Mouse (Mus musculus) embryonic facial prominence, embryonic 13.5 days (tissue): ENCODE results near the gene Gm11595. TPM values are rescaled to one million over a fixed set of nuclear protein-coding genes. Genes with fewer than 3 reads are reported as not detected.
"Not testable (repeated sequence)": the region's sequence is repeated elsewhere in the genome, so short reads cannot be mapped to it uniquely, and the experiment has no call there.

ENCODE experiments used
- ATAC-seq: fragments of 200-750 bp; cut with Nextera tagmentation; 2 replicates; pipeline ENCODE4 v1.8.0; 2017; ENCODE audit warnings: low read depth; ENCODE audit not compliant: insufficient number of reproducible peaks, insufficient read depth, low FRiP score, low TSS enrichment
- H3K27ac ChIP-seq: fragments of 300-500 bp; sonication (generic); 2 replicates; pipeline ENCODE4 v1.5.1; 2015; ENCODE audit warnings: moderate library complexity, mild to moderate bottlenecking, inconsistent platforms
- H3K27me3 ChIP-seq: fragments of 300-500 bp; sonication (generic); 2 replicates; pipeline ENCODE4 v1.6.1; 2015; ENCODE audit warnings: mild to moderate bottlenecking, inconsistent platforms
- H3K36me3 ChIP-seq: fragments of 300-500 bp; sonication (generic); 2 replicates; pipeline ENCODE4 v1.6.1; 2015; ENCODE audit warnings: mild to moderate bottlenecking, inconsistent platforms
- H3K4me1 ChIP-seq: fragments of 300-500 bp; sonication (generic); 2 replicates; pipeline ENCODE4 v1.6.1; 2015; ENCODE audit warnings: inconsistent platforms
- H3K4me2 ChIP-seq: fragments of 300-500 bp; sonication (generic); 2 replicates; pipeline ENCODE4 v1.6.1; 2015; ENCODE audit warnings: moderate library complexity, mild to moderate bottlenecking, inconsistent platforms
- H3K4me3 ChIP-seq: fragments of 300-500 bp; sonication (generic); 2 replicates; pipeline ENCODE4 v1.5.1; 2015; ENCODE audit warnings: mild to moderate bottlenecking, inconsistent platforms
- H3K9ac ChIP-seq: fragments of 300-500 bp; sonication (generic); 2 replicates; pipeline ENCODE4 v1.6.1; 2015; ENCODE audit warnings: mild to moderate bottlenecking, inconsistent platforms
- H3K9me3 ChIP-seq: fragments of 300-500 bp; sonication (generic); 2 replicates; pipeline ENCODE4 v1.6.1; 2016; ENCODE audit warnings: inconsistent platforms
- WGBS: fragments of 180-500 bp; shearing (Covaris S2); methylation state at CpG from one replicate; pipeline ENCODE4 v1.1.7; 2015; ENCODE audit warnings: mixed read lengths; 5-methylcytosine and 5-hydroxymethylcytosine counted together
- polyA plus RNA-seq: library from polyadenylated mRNA; unstranded; fragments of >200 nt; fragmentation: Nextera tagmentation; extraction: Ambion mirVana; gene quantifications from 2 replicates; pipeline ENCODE4 v1.2.1, GENCODE M21; 2015

Gene Gm11595
- polyA plus RNA-seq: not detected in 2 replicates

- not testable (repeated sequence) for H3K9ac ChIP-seq
Measured at GRCm38 (mm10) chr11:99772813-99773212, at the start of gene Gm11595. Gene Gm11595 (minus strand): TSS chr11:99772913.

GRCm38 (mm10) chr11:99815566-99815965, 42.9 kb upstream of the Gm11595 start, which contains the start of gene Gm11564:
Gene Gm11564 (minus strand): TSS chr11:99815666.
- not testable (repeated sequence) for ATAC-seq, H3K4me2 ChIP-seq, H3K9ac ChIP-seq, H3K27me3 ChIP-seq, H3K36me3 ChIP-seq, H3K9me3 ChIP-seq, H3K4me1 ChIP-seq, H3K27ac ChIP-seq, H3K4me3 ChIP-seq
- 73% methylated on average over 2 of the region's 2 CpGs for WGBS

More at GRCm38 (mm10) chr11:99772813-99773212, at the start of gene Gm11595:
- not testable (repeated sequence) for H3K9me3 ChIP-seq, H3K27ac ChIP-seq, H3K36me3 ChIP-seq, H3K27me3 ChIP-seq, H3K4me3 ChIP-seq, H3K4me1 ChIP-seq, ATAC-seq, H3K4me2 ChIP-seq

- H3K27me3 ChIP-seq, ATAC-seq, H3K9ac ChIP-seq, H3K4me2 ChIP-seq, H3K9me3 ChIP-seq, H3K4me3 ChIP-seq, H3K4me1 ChIP-seq, H3K36me3 ChIP-seq, H3K27ac ChIP-seq: not testable (repeated sequence)
Measured at GRCm38 (mm10) chr11:99809792-99810191, 37.1 kb upstream of the Gm11595 start, which contains the start of gene Krtap4-13. Gene Krtap4-13 (minus strand): TSS chr11:99809892.

- not testable (repeated sequence) for H3K4me1 ChIP-seq, H3K4me3 ChIP-seq, H3K4me2 ChIP-seq, H3K9ac ChIP-seq, H3K27ac ChIP-seq, H3K9me3 ChIP-seq, ATAC-seq, H3K27me3 ChIP-seq, H3K36me3 ChIP-seq
- WGBS: no CpG with 5 or more reads among the region's 1 CpGs
Measured at GRCm38 (mm10) chr11:99804346-99804745, 31.6 kb upstream of the Gm11595 start, which contains the start of gene Gm11554. Gene Gm11554 (minus strand): TSS chr11:99804446.

- H3K4me1 ChIP-seq, H3K4me2 ChIP-seq, H3K9ac ChIP-seq, ATAC-seq, H3K27me3 ChIP-seq, H3K4me3 ChIP-seq, H3K36me3 ChIP-seq, H3K27ac ChIP-seq, H3K9me3 ChIP-seq: not testable (repeated sequence)
- WGBS: no CpG with 5 or more reads among the region's 1 CpGs
Measured at GRCm38 (mm10) chr11:99798832-99799231, 26.1 kb upstream of the Gm11595 start, which contains the start of gene Gm11569. Gene Gm11569 (minus strand): TSS chr11:99798932.

GRCm38 (mm10) chr11:99793367-99793766, 20.7 kb upstream of the Gm11595 start, which contains the start of gene Gm11596:
Gene Gm11596 (minus strand): TSS chr11:99793467.
- Histone ChIP-seq H3K9me3 (no peaks in the 10 kb centered on the region), H3K27ac (no peak within 1 kb of the TSS), H3K4me3 (no peak within 1 kb of the TSS), H3K9ac (no peak within 1 kb of the TSS), H3K4me1 (no peaks in the 10 kb centered on the region), H3K36me3 (no peaks in the 10 kb centered on the region), H3K4me2 (no peak within 1 kb of the TSS), H3K27me3 (no peaks in the 10 kb centered on the region)
- 70% methylated on average over 2 of the region's 2 CpGs for WGBS
- no peak for ATAC-seq

- H3K27me3 ChIP-seq, ATAC-seq, H3K9ac ChIP-seq, H3K27ac ChIP-seq, H3K36me3 ChIP-seq, H3K4me1 ChIP-seq, H3K9me3 ChIP-seq, H3K4me2 ChIP-seq, H3K4me3 ChIP-seq: not testable (repeated sequence)
Measured at GRCm38 (mm10) chr11:99784900-99785299, 12.2 kb upstream of the Gm11595 start, which contains the start of gene Krtap4-9. Gene Krtap4-9 (plus strand): TSS chr11:99785200.

- no peak within 1 kb of the TSS for H3K4me2 ChIP-seq
- H3K9ac ChIP-seq: no peak within 1 kb of the TSS
- WGBS: 97% methylated on average over 2 of the region's 2 CpGs
- no peaks in the 10 kb centered on the region for H3K9me3 ChIP-seq
- H3K27me3 ChIP-seq: no peaks in the 10 kb centered on the region
- H3K4me3 ChIP-seq: no peak within 1 kb of the TSS
- no peak for ATAC-seq
- H3K27ac ChIP-seq: no peak within 1 kb of the TSS
- no peaks in the 10 kb centered on the region for H3K36me3 ChIP-seq
- no peaks in the 10 kb centered on the region for H3K4me1 ChIP-seq
Measured at GRCm38 (mm10) chr11:99780604-99781003, 7.9 kb upstream of the Gm11595 start, which contains the start of gene Krtap4-8. Gene Krtap4-8 (minus strand): TSS chr11:99780704.

GRCm38 (mm10) chr11:99778401-99778800, 5.7 kb upstream of the Gm11595 start:
- WGBS: 59% methylated on average over 7 of the region's 7 CpGs
- H3K27ac ChIP-seq: no peak overlapping the region
- no peak for ATAC-seq
- no peak overlapping the region for H3K4me2 ChIP-seq
- no peak overlapping the region for H3K4me3 ChIP-seq
- no peaks in the 10 kb centered on the region for H3K27me3 ChIP-seq
- H3K9ac ChIP-seq: no peak overlapping the region
- no peaks in the 10 kb centered on the region for H3K9me3 ChIP-seq
- no peaks in the 10 kb centered on the region for H3K36me3 ChIP-seq
- no peaks in the 10 kb centered on the region for H3K4me1 ChIP-seq

GRCm38 (mm10) chr11:99768410-99768809, 4.3 kb downstream of the Gm11595 start:
- Histone ChIP-seq H3K4me2 (no peak overlapping the region), H3K36me3 (no peaks in the 10 kb centered on the region), H3K9me3 (no peaks in the 10 kb centered on the region), H3K4me1 (no peaks in the 10 kb centered on the region), H3K4me3 (no peak overlapping the region), H3K27me3 (no peaks in the 10 kb centered on the region), H3K27ac (no peak overlapping the region), H3K9ac (no peak overlapping the region)
- WGBS: 51% methylated on average over 2 of the region's 2 CpGs
- no peak for ATAC-seq

- no peak for ATAC-seq
- no peak overlapping the region for H3K27ac ChIP-seq
- 93% methylated on average over 1 of the region's 1 CpGs for WGBS
- H3K9me3 ChIP-seq: no peaks in the 10 kb centered on the region
- no peak overlapping the region for H3K4me2 ChIP-seq
- H3K4me1 ChIP-seq: no peaks in the 10 kb centered on the region
- no peak overlapping the region for H3K4me3 ChIP-seq
- no peaks in the 10 kb centered on the region for H3K27me3 ChIP-seq
- H3K36me3 ChIP-seq: no peaks in the 10 kb centered on the region
- H3K9ac ChIP-seq: no peak overlapping the region
Measured at GRCm38 (mm10) chr11:99758877-99759276, 13.8 kb downstream of the Gm11595 start.

GRCm38 (mm10) chr11:99743985-99744384, 28.7 kb downstream of the Gm11595 start:
- Histone ChIP-seq H3K36me3 (no peaks in the 10 kb centered on the region), H3K4me3 (no peak overlapping the region), H3K9ac (no peak overlapping the region), H3K9me3 (no peaks in the 10 kb centered on the region), H3K4me2 (no peak overlapping the region), H3K4me1 (no peaks in the 10 kb centered on the region), H3K27me3 (no peaks in the 10 kb centered on the region), H3K27ac (no peak overlapping the region)
- no peak for ATAC-seq
- 90% methylated on average over 3 of the region's 3 CpGs for WGBS
